Mouse (Mus musculus) adrenal gland, postnatal 10 days (tissue): Measurements from ENCODE around the gene Alg2. TPM values are rescaled to one million over a fixed set of nuclear protein-coding genes. Genes with fewer than 3 reads are reported as not detected.

ENCODE experiments used
- total RNA-seq, 2 experiments: library from RNA; stranded (reverse); gene quantifications; 2 replicates each; pipeline ENCODE4 v1.2.3; 2021

The Alg2 gene
- total RNA-seq, 2 experiments from 2014 or later: 68.8 to 83.3 TPM

Other genes with a start within 250 kb of the Alg2 start
- 10 to 100 TPM; 24.8 to 26.4 TPM for gene Tgfbr1, start 121.1 kb downstream of the Alg2 start, total RNA-seq
- 100 to 1,000 TPM; 149 to 186 TPM for gene Sec61b, start 325 bp upstream of the Alg2 start, total RNA-seq